Mouse (Mus musculus) heart, adult 2 months (tissue): ENCODE measurements around the gene Slamf8.
A peak's percentile ranks its signal among the peaks of the same experiment; 100 is the strongest.

Source experiments
- CTCF ChIP-seq: fragments of 200-600 bp; IDR thresholded peaks from 2 replicates; pipeline ENCODE4 v1.8.1; 2022; ENCODE audit warnings: antibody characterized with exemption, mild to moderate bottlenecking, moderate library complexity
- EP300 ChIP-seq: fragments of 200-500 bp; IDR thresholded peaks from 2 replicates; pipeline ENCODE4 v1.6.1; 2011; ENCODE audit warnings: low read depth, low read length, control low read depth; ENCODE audit not compliant: insufficient read depth

- TF ChIP-seq CTCF (peak; percentile 87), EP300 (no peak)
These were observed 27.5 kb downstream of the Slamf8 start for GRCm38 (mm10) chr1:172562641-172563464.
